Comparison of ENCODE assay signal across 19 mouse cellular contexts in the genomic region with DNA sequence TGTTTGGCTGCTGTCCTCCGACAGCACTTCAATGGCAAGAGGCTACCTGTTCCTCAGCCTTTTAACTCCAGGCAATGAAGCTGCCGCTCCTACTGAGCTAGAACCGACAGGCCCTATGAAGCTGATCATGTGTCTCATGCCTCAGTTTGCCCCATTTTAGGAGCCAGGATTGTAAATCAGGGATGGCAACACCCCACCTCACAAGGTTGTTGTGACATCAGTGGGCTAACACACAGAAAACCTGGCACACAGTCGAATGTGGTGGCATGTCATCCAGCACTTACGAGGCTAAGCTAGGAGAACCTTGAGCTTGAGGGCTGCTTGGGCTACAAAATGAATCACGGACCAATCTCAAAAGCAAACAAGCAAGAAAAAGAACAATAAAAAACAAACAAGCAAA. TPM values are rescaled to one million over a fixed set of nuclear protein-coding genes. Genes with fewer than 3 reads are reported as not detected.
"Had no signal": no experiment of that assay in that cellular context is flagged by ENCODE, and none has a peak within 500 bp of the region (broad histone marks: within the 10 kb centered on the region; RNA-seq: fewer than 3 reads in every experiment).

No protein-coding gene starts in this region.

- H3K4me3 ChIP-seq: left cerebral cortex, adult 2 months; limb, embryonic 12.5 days; liver, embryonic 12.5 days had no signal

- H3K9me3 ChIP-seq: limb, embryonic 12.5 days; liver, embryonic 12.5 days had no signal

- H3K27ac ChIP-seq: left cerebral cortex, adult 2 months; limb, embryonic 12.5 days; liver, embryonic 12.5 days had no signal

- ATAC-seq: intestine, embryonic 16.5 days; liver, embryonic 12.5 days had no signal

- H3K4me2 ChIP-seq: limb, embryonic 12.5 days; liver, embryonic 12.5 days; midbrain, embryonic 11.5 days had no signal

- DNase-seq: kidney, adult 18-20 months; kidney, adult 9 months; kidney, postnatal 14 days; kidney, postnatal 4 days; layer of hippocampus, postnatal 36 days; lung, adult 2 months; lung, postnatal 14 days; lung, postnatal 4 days; midbrain, embryonic 14.5 days; thymus, adult 2 months; thymus, postnatal 14 days; thymus, postnatal 4 days had no signal

- H3K36me3 ChIP-seq: limb, embryonic 12.5 days; liver, embryonic 12.5 days had no signal

- H3K9ac ChIP-seq: limb, embryonic 12.5 days; liver, embryonic 12.5 days had no signal

RNA-seq across cellular contexts. Expression of gene Lgi4, which starts 0.9 kb away (rescaled TPM):
- polyA plus RNA-seq: neural tube, embryonic 14.5 days had no signal

RNA-seq across cellular contexts. Expression of gene Fxyd3, which starts 18.3 kb away (rescaled TPM):
- polyA plus RNA-seq: midbrain, embryonic 14.5 days; midbrain, postnatal 0 days; neural tube, embryonic 14.5 days had no signal
